Mouse (Mus musculus): ENCODE data around the gene Gm49398.

Gm49398 gene

DNA sequence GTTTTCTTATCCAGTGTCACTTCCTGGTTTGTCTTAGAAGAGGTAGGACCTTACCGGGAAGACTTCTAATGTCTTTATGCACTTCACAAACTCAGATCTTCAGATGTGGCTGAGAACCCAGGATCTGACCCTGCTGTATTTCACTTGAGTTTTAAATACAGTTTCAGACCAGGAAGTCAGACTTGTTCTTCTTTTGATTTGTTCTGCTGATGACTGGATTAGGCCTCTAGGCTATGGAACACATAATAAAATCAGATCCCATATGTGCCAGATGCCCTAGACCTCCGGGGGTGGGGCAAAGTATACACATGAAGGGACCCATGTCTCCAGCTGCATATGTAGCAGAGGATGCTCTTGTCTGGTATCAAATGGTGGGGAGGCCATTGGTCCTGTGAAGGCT, at the start of gene Gm49398:
Gene Gm49398 (minus strand): TSS at position 101 of the 400 bp plus-strand sequence.
- no peak for DNase-seq (ENCODE audit: low spot score in 2 of 2)

DNA sequence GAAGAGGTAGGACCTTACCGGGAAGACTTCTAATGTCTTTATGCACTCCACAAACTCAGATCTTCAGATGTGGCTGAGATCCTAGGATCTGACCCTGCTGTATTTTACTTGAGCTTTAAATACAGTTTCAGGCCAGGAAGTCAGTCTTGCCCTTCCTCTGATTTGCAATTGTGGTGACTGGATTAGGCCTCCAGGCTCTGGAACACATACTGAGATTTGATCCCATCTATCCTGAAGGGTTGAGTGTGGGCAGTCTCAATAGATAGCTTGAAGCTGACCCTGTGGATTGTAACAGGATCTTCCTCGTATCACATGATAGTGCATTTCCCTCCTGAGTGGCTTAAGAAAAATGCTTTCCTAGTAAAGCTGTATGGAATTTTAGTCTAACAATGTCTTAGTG, 33.4 kb downstream of the Gm49398 start, which contains the start of gene Cts8:
Gene Cts8 (minus strand): TSS at position 101 of the 400 bp plus-strand sequence.
- no peak for DNase-seq (ENCODE audit: low spot score in 2 of 2)

DNA sequence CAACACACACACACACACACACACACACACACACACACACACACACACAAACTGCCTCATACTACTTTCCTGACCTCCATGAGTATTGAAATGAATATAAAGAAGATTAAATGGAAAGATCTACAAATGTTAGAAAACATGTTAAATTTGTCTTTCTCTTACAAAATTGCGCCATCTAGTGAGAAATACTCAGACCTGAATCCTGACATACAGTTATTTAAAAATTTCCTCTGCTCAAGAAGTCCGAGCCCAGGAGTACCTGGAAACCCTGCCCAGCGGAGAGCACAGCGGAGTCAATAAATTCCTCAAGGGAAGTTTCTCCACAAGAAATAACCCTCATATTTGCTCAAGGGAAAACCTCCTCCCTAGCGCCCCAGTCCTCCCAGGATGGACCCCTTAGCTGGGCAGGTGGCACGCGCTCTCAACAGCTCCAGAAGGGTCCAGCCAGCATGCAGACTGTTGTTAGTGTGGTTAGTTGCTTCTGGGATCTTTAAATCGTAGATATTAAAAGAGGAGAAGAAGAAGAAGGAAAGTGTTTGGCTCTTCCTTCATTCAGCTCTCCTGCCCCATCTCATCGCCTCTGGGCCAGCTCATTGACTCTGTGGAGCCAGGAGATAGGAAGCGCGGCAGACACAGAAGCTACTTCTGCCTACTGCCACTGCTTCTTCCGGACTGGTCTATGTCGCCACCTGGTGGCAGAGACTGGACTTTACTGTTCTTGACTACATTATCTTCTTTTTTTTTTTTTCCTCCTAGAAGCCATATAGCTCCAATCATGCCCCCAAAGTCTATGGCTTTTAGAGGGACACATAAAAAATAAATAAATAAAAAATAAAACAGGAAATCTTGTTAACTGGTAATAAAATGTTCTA, 47.3 kb downstream of the Gm49398 start:
- DNase-seq (ENCODE audit: low spot score in 2 of 2), result peak; percentile 3 to 5

GRCm38 (mm10) chr13:61203310-61203709, 85.3 kb downstream of the Gm49398 start, which contains the start of gene Cts6:
Cts6 (minus strand) TSS chr13:61203410.
- no peak for DNase-seq (ENCODE audit: low spot score in 2 of 2)

Data from frontal cortex, postnatal 25 days (tissue).